Mouse (Mus musculus): ENCODE data around the gene Etnk1.

Gene Etnk1

GRCm38 (mm10) chr6:143151081-143151995, 15.7 kb upstream of the Etnk1 start:
- DNase-seq: peak in 1 of 2 experiments; percentile 41

GRCm38 (mm10) chr6:143152321-143152827, 14.6 kb upstream of the Etnk1 start:
- DNase-seq: peak; percentile 80 to 93

- no peak for DNase-seq
Measured at GRCm38 (mm10) chr6:143153160-143153559, 13.9 kb upstream of the Etnk1 start.

- DNase-seq: peak in 1 of 2 experiments; percentile 55
Measured at GRCm38 (mm10) chr6:143153751-143154494, 13.1 kb upstream of the Etnk1 start.

- peak; percentile 87 for DNase-seq
Measured at GRCm38 (mm10) chr6:143154885-143155284, 12.1 kb upstream of the Etnk1 start.

GRCm38 (mm10) chr6:143155996-143156395, 11.0 kb upstream of the Etnk1 start:
- DNase-seq: no peak

GRCm38 (mm10) chr6:143156684-143157083, 10.3 kb upstream of the Etnk1 start:
- DNase-seq: no peak

- DNase-seq: no peak
Measured at GRCm38 (mm10) chr6:143157401-143157800, 9.6 kb upstream of the Etnk1 start.

- no peak for DNase-seq
Measured at GRCm38 (mm10) chr6:143160572-143161231, 6.3 kb upstream of the Etnk1 start.

GRCm38 (mm10) chr6:143162161-143162877, 4.7 kb upstream of the Etnk1 start:
- no peak for DNase-seq

- no peak for DNase-seq
Measured at GRCm38 (mm10) chr6:143163956-143164905, 2.8 kb upstream of the Etnk1 start.

- DNase-seq: no peak
Measured at GRCm38 (mm10) chr6:143164906-143165255, 2.1 kb upstream of the Etnk1 start.

GRCm38 (mm10) chr6:143165404-143166257, 1.4 kb upstream of the Etnk1 start:
- no peak for DNase-seq

- DNase-seq: peak; percentile 50 to 65
Measured at GRCm38 (mm10) chr6:143167409-143167919, 443 bp downstream of the Etnk1 start.

GRCm38 (mm10) chr6:143167981-143168674, 1.1 kb downstream of the Etnk1 start:
- no peak for DNase-seq

GRCm38 (mm10) chr6:143169385-143169784, 2.4 kb downstream of the Etnk1 start:
- no peak for DNase-seq

GRCm38 (mm10) chr6:143170166-143170960, 3.3 kb downstream of the Etnk1 start:
- no peak for DNase-seq

- DNase-seq: no peak
Measured at GRCm38 (mm10) chr6:143171066-143171465, 4.0 kb downstream of the Etnk1 start.
